Mouse (Mus musculus): ENCODE measurements at regions not wholly inside any gene's neighbourhood (a gene's known extent, or its start where the extent isn't known, plus 50 kb on each side); places are given as distances from the start of the nearest gene placed in this dataset.

DNA sequence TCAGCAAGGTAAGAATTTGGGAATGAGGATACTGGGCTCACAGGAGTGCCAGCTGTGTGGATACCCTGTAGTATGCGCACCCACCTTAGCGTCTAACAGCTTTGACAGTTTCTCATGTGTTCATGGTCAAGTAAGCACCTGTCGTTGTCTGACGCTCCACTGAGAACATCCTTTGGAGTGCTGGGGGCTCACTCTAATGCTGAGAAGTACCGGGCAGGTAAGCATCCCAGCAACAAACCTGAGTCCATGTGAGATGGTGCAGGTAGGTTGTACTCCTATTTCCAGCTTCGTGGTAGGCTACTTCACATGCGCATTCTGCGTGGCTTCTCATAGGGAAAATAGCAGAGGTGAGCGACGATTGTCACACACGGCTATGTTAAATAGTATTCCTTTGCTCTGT, 129.3 kb upstream of the Dkk2 start:
- no peaks in the 10 kb centered on the region for H3K4me1 ChIP-seq (replicated peaks; ENCODE audit: control insufficient read depth, insufficient read depth, low read length)
- no peak for TF ChIP-seq CTCF (IDR thresholded peaks at IDR 0.05; ENCODE audit: low read depth)
- H3K9me3 ChIP-seq (ENCODE audit: control insufficient read depth), result no peaks in the 10 kb centered on the region
- H3K36me3 ChIP-seq (ENCODE audit: control insufficient read depth, insufficient read depth), result no peaks in the 10 kb centered on the region
- H3K27me3 ChIP-seq (replicated peaks; ENCODE audit: control insufficient read depth, insufficient read depth, low read length), result no peaks in the 10 kb centered on the region
- 96% methylated on average over 11 of the region's 11 CpGs for WGBS
- H3K9ac ChIP-seq (ENCODE audit: low read depth, low read length), result no peak overlapping the region
- no peak overlapping the region for H3K4me3 ChIP-seq (ENCODE audit: low read depth, low read length)
- no peak for ATAC-seq
- H3K4me2 ChIP-seq (replicated peaks; ENCODE audit: low read depth), result no peak overlapping the region
- H3K27ac ChIP-seq (ENCODE audit: low read depth, low read length), result no peak overlapping the region

DNA sequence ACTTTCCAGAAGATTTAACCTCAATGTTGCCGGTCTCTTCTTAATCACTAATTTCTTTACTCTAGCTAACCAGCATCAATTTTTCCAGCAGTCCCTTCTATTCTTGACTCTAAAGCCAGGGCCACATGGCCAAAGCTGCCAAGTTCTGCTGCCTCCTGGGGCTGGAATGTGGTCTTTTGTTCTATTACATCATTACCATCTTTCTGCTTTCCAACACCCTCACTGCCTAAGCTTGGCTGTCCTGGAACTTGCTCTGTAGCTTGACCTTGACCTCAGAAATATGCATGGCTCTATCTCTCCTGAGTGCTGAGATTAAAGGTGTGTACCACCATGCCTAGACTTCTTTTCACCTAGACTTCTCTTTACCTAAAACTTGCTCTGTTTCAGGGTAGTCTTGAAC, 124.5 kb upstream of the Dkk2 start:
- no peaks in the 10 kb centered on the region for H3K4me1 ChIP-seq (replicated peaks; ENCODE audit: control insufficient read depth, insufficient read depth, low read length)
- H3K9ac ChIP-seq (ENCODE audit: low read depth, low read length), result no peak overlapping the region
- H3K4me2 ChIP-seq (replicated peaks; ENCODE audit: low read depth), result no peak overlapping the region
- no peak overlapping the region for H3K4me3 ChIP-seq (ENCODE audit: low read depth, low read length)
- H3K27ac ChIP-seq (ENCODE audit: low read depth, low read length), result no peak overlapping the region
- H3K27me3 ChIP-seq (replicated peaks; ENCODE audit: control insufficient read depth, insufficient read depth, low read length), result no peaks in the 10 kb centered on the region
- ATAC-seq, result no peak
- H3K36me3 ChIP-seq (ENCODE audit: control insufficient read depth, insufficient read depth), result no peaks in the 10 kb centered on the region
- 97% methylated on average over 1 of the region's 1 CpGs for WGBS
- no peak for TF ChIP-seq CTCF (IDR thresholded peaks at IDR 0.05; ENCODE audit: low read depth)
- H3K9me3 ChIP-seq (ENCODE audit: control insufficient read depth), result no peaks in the 10 kb centered on the region

- Histone ChIP-seq H3K9me3 (ENCODE audit: control insufficient read depth) (no peaks in the 10 kb centered on the region), H3K9ac (ENCODE audit: low read depth, low read length) (no peak overlapping the region), H3K4me2 (replicated peaks; ENCODE audit: low read depth) (no peak overlapping the region), H3K4me3 (ENCODE audit: low read depth, low read length) (no peak overlapping the region), H3K36me3 (ENCODE audit: control insufficient read depth, insufficient read depth) (no peaks in the 10 kb centered on the region), H3K4me1 (replicated peaks; ENCODE audit: control insufficient read depth, insufficient read depth, low read length) (no peaks in the 10 kb centered on the region), H3K27ac (ENCODE audit: low read depth, low read length) (no peak overlapping the region), H3K27me3 (replicated peaks; ENCODE audit: control insufficient read depth, insufficient read depth, low read length) (no peaks in the 10 kb centered on the region)
- TF ChIP-seq CTCF (IDR thresholded peaks at IDR 0.05; ENCODE audit: low read depth), result no peak
- ATAC-seq, result no peak
Measured at GRCm38 (mm10) chr3:131961571-131961970, 123.5 kb upstream of the Dkk2 start.

DNA sequence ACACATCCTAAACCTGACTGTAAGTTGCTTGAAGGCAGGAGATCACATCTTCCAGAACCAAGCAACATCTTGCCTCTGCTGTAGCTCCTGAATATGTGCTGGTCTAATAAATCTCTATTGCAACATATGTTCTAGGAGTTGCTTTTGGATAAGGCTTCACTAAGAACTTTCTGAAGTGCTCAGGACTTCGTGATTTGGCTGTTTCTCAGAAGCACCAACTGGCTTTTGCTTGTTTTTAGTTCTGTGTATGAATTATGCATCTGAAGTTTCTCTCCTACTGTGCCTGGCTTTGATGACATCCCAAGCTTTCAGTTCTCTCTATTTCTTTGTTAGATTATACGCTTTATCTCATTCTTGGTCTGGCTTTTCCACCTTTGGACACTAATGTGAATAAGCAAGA, 122.2 kb upstream of the Dkk2 start:
- no peak overlapping the region for H3K27ac ChIP-seq (ENCODE audit: low read depth, low read length)
- H3K4me3 ChIP-seq (ENCODE audit: low read depth, low read length), result no peak overlapping the region
- WGBS, result 69% methylated on average over 2 of the region's 2 CpGs
- H3K4me1 ChIP-seq (replicated peaks; ENCODE audit: control insufficient read depth, insufficient read depth, low read length), result no peaks in the 10 kb centered on the region
- H3K9me3 ChIP-seq (ENCODE audit: control insufficient read depth), result no peaks in the 10 kb centered on the region
- H3K36me3 ChIP-seq (ENCODE audit: control insufficient read depth, insufficient read depth), result no peaks in the 10 kb centered on the region
- no peak for TF ChIP-seq CTCF (IDR thresholded peaks at IDR 0.05; ENCODE audit: low read depth)
- ATAC-seq, result no peak
- no peak overlapping the region for H3K4me2 ChIP-seq (replicated peaks; ENCODE audit: low read depth)
- H3K9ac ChIP-seq (ENCODE audit: low read depth, low read length), result no peak overlapping the region
- no peaks in the 10 kb centered on the region for H3K27me3 ChIP-seq (replicated peaks; ENCODE audit: control insufficient read depth, insufficient read depth, low read length)

- no peak overlapping the region for H3K27ac ChIP-seq (ENCODE audit: low read depth, low read length)
- no peaks in the 10 kb centered on the region for H3K9me3 ChIP-seq (ENCODE audit: control insufficient read depth)
- TF ChIP-seq CTCF (IDR thresholded peaks at IDR 0.05; ENCODE audit: low read depth), result no peak
- H3K4me3 ChIP-seq (ENCODE audit: low read depth, low read length), result no peak overlapping the region
- no peak overlapping the region for H3K9ac ChIP-seq (ENCODE audit: low read depth, low read length)
- H3K36me3 ChIP-seq (ENCODE audit: control insufficient read depth, insufficient read depth), result no peaks in the 10 kb centered on the region
- H3K27me3 ChIP-seq (replicated peaks; ENCODE audit: control insufficient read depth, insufficient read depth, low read length), result no peaks in the 10 kb centered on the region
- H3K4me2 ChIP-seq (replicated peaks; ENCODE audit: low read depth), result no peak overlapping the region
- H3K4me1 ChIP-seq (replicated peaks; ENCODE audit: control insufficient read depth, insufficient read depth, low read length), result no peaks in the 10 kb centered on the region
- ATAC-seq, result no peak
- 87% methylated on average over 9 of the region's 9 CpGs for WGBS
Measured at GRCm38 (mm10) chr3:131964952-131965351, 120.1 kb upstream of the Dkk2 start.

- no peak for ATAC-seq
- TF ChIP-seq CTCF (IDR thresholded peaks at IDR 0.05; ENCODE audit: low read depth), result no peak
Measured at GRCm38 (mm10) chr3:131965456-131966160, 119.5 kb upstream of the Dkk2 start.

GRCm38 (mm10) chr3:131967288-131967687, 117.8 kb upstream of the Dkk2 start:
- no peak overlapping the region for H3K9ac ChIP-seq (ENCODE audit: low read depth, low read length)
- no peak overlapping the region for H3K4me2 ChIP-seq (replicated peaks; ENCODE audit: low read depth)
- H3K27ac ChIP-seq (ENCODE audit: low read depth, low read length), result no peak overlapping the region
- TF ChIP-seq CTCF (IDR thresholded peaks at IDR 0.05; ENCODE audit: low read depth), result no peak
- H3K9me3 ChIP-seq (ENCODE audit: control insufficient read depth), result no peaks in the 10 kb centered on the region
- 64% methylated on average over 11 of the region's 11 CpGs for WGBS
- no peak for ATAC-seq
- no peaks in the 10 kb centered on the region for H3K4me1 ChIP-seq (replicated peaks; ENCODE audit: control insufficient read depth, insufficient read depth, low read length)
- H3K36me3 ChIP-seq (ENCODE audit: control insufficient read depth, insufficient read depth), result no peaks in the 10 kb centered on the region
- H3K4me3 ChIP-seq (ENCODE audit: low read depth, low read length), result no peak overlapping the region
- H3K27me3 ChIP-seq (replicated peaks; ENCODE audit: control insufficient read depth, insufficient read depth, low read length), result no peaks in the 10 kb centered on the region

More at GRCm38 (mm10) chr3:131965456-131966160, 119.5 kb upstream of the Dkk2 start:
- no peaks in the 10 kb centered on the region for H3K36me3 ChIP-seq (ENCODE audit: control insufficient read depth, insufficient read depth)
- H3K4me1 ChIP-seq (replicated peaks; ENCODE audit: control insufficient read depth, insufficient read depth, low read length), result no peaks in the 10 kb centered on the region
- no peaks in the 10 kb centered on the region for H3K27me3 ChIP-seq (replicated peaks; ENCODE audit: control insufficient read depth, insufficient read depth, low read length)
- WGBS, result 83% methylated on average over 9 of the region's 9 CpGs
- no peak overlapping the region for H3K9ac ChIP-seq (ENCODE audit: low read depth, low read length)
- no peak overlapping the region for H3K4me2 ChIP-seq (replicated peaks; ENCODE audit: low read depth)
- no peak overlapping the region for H3K4me3 ChIP-seq (ENCODE audit: low read depth, low read length)
- no peak overlapping the region for H3K27ac ChIP-seq (ENCODE audit: low read depth, low read length)
- H3K9me3 ChIP-seq (ENCODE audit: control insufficient read depth), result no peaks in the 10 kb centered on the region

All from intestine, postnatal 0 days (tissue).